Mouse (Mus musculus): ENCODE results near the gene Fyb.

DNA sequence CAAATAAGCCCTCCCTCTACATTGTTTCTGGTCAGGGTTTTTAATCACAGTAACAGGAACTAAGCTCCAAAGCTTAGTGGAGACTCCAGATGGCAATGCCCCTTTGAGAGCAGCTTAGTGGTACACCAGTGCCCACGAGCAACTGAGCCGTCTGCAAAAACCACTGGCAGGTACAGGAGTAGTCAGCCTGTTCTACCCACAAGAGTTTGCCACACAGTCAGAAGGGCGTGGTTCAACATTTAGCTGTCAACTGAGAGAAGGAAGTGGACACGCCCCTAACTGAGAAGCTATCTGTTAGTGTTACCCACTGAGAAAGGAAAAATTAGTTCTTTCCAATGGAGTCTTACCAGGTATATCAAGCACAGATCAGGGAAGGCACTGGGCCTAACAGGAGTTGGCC is 32.1 kb downstream of the Fyb start:
- no peak for TF ChIP-seq POLR2A (IDR thresholded peaks at IDR 0.05; ENCODE audit: low read depth, low read length)
- TF ChIP-seq CTCF (IDR thresholded peaks at IDR 0.05; ENCODE audit: extremely low read depth, insufficient read length, insufficient replicate concordance, low read depth, low read length): no peak

Data from small intestine, adult 2 months (tissue).